Mouse (Mus musculus) kidney, adult 2 months (tissue): ENCODE measurements at regions not wholly inside any gene's neighbourhood (a gene's known extent, or its start where the extent isn't known, plus 50 kb on each side); places are given as distances from the start of the nearest gene placed in this dataset.

Experiments
- DNase-seq: peaks from one replicate; pipeline ENCODE4 v3.0.0; 2021
- H3K27ac ChIP-seq: fragments of 200-500 bp; 2 replicates; pipeline ENCODE4 v1.5.1; 2012; ENCODE audit warnings: low read depth, low read length, control low read depth, inconsistent platforms; ENCODE audit not compliant: insufficient read depth
- H3K27me3 ChIP-seq: fragments of 200-500 bp; replicated peaks from 2 replicates; pipeline ENCODE4 v1.6.1; 2012; ENCODE audit warnings: mild to moderate bottlenecking, moderate library complexity, low read length, inconsistent platforms; ENCODE audit not compliant: control insufficient read depth, insufficient read depth
- H3K36me3 ChIP-seq: fragments of 200-500 bp; 2 replicates; pipeline ENCODE4 v1.6.1; 2012; ENCODE audit warnings: mild to moderate bottlenecking, moderate library complexity, low read length, inconsistent platforms; ENCODE audit not compliant: control insufficient read depth, insufficient read depth
- H3K4me1 ChIP-seq: fragments of 200-500 bp; 2 replicates; pipeline ENCODE4 v1.6.1; 2011; ENCODE audit warnings: low read length; ENCODE audit not compliant: control insufficient read depth, insufficient read depth
- H3K4me3 ChIP-seq: fragments of 200-500 bp; 2 replicates; pipeline ENCODE4 v1.5.1; 2011; ENCODE audit warnings: mild to moderate bottlenecking, low read depth, low read length, control low read depth; ENCODE audit not compliant: insufficient read depth
- CTCF ChIP-seq: fragments of 200-500 bp; conservative IDR thresholded peaks from 2 replicates; pipeline ENCODE4 v1.5.1; 2011; ENCODE audit warnings: low read depth, mild to moderate bottlenecking, control low read depth, low read length, moderate library complexity, mixed read lengths; ENCODE audit not compliant: insufficient read depth, insufficient read length
- POLR2A ChIP-seq: fragments of 200-500 bp; IDR thresholded peaks from one replicate; pipeline ENCODE4 v1.6.1; 2011; ENCODE audit warnings: low read depth, low read length, control low read depth
- WGBS: fragments of 180-500 bp; shearing (Covaris S2); methylation state at CpG from one replicate; pipeline ENCODE4 v1.1.7; 2018; 5-methylcytosine and 5-hydroxymethylcytosine counted together

DNA sequence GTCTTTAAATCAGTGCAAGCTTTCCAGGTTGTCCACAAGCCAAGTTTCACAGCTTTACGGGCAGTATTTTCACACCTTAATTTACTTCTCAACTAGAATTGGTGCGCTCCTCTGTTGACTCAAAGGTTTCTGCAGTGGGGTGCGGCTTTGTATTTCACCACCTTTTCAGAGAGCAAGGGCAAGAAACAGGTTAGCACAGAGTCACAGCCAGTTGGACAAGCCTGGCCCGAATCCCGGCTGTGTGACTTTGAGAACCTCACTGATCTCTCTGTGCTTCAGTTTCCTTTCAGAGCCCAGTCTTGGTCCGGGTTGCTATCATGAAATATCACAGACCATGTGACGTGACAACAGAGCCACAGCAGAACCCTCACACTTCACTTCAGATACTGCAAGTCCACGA, 418.4 kb downstream of the Sox2 start:
- TF ChIP-seq CTCF (no peak), POLR2A (no peak)
- no peaks in the 10 kb centered on the region for H3K36me3 ChIP-seq
- no peak overlapping the region for H3K4me3 ChIP-seq
- no peaks in the 10 kb centered on the region for H3K27me3 ChIP-seq
- WGBS, result 85% methylated on average over 8 of the region's 8 CpGs
- H3K27ac ChIP-seq, result no peak overlapping the region
- no peak for DNase-seq
- H3K4me1 ChIP-seq, result no peaks in the 10 kb centered on the region

DNA sequence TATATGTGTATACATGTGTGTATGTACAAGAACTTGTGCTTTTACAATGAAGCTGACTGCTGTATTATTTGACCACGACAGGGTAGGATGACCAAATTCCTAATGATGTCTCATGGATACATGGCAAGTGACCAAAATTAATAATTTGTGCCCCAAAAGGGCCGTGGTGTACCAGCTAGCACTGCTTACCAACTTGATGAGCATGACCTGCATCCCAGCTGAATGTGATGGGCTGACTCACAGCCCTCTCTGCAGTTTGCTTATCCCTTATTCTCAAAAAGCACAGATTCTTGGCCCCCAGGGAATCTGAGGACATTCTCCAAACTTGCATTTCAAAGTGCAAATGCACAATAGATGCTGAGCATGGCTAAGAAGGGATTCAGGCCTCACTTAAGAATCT, 420.8 kb downstream of the Sox2 start:
- Histone ChIP-seq H3K4me1 (no peaks in the 10 kb centered on the region), H3K27me3 (no peaks in the 10 kb centered on the region), H3K27ac (no peak overlapping the region), H3K36me3 (no peaks in the 10 kb centered on the region), H3K4me3 (no peak overlapping the region)
- TF ChIP-seq POLR2A, result no peak
- no peak for DNase-seq
- 69% methylated on average over 2 of the region's 2 CpGs for WGBS

DNA sequence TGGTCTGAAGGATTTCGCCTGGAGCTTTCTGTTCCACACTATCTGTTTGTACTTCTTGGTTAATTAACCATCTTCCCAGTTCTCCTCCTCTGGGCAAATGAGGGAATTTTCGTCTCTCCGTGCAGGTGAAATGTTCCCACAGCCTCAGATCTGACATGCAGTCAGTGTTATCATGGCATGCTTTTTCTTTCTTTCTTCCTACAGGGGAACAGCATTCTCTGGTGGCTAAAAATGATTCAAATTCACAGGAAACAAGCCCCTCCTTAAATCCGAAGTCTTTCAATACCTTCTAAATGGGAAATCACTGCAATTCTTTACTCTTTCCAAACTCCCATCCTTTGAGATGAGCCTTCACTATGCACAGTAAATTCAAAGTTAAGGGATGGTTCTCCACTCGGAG, 429.7 kb downstream of the Sox2 start:
- no peak overlapping the region for H3K27ac ChIP-seq
- H3K4me3 ChIP-seq, result no peak overlapping the region
- 41% methylated on average over 5 of the region's 5 CpGs for WGBS
- no peak for TF ChIP-seq CTCF
- no peak for TF ChIP-seq POLR2A
- no peaks in the 10 kb centered on the region for H3K4me1 ChIP-seq
- DNase-seq, result no peak
- no peaks in the 10 kb centered on the region for H3K27me3 ChIP-seq
- H3K36me3 ChIP-seq, result no peaks in the 10 kb centered on the region

DNA sequence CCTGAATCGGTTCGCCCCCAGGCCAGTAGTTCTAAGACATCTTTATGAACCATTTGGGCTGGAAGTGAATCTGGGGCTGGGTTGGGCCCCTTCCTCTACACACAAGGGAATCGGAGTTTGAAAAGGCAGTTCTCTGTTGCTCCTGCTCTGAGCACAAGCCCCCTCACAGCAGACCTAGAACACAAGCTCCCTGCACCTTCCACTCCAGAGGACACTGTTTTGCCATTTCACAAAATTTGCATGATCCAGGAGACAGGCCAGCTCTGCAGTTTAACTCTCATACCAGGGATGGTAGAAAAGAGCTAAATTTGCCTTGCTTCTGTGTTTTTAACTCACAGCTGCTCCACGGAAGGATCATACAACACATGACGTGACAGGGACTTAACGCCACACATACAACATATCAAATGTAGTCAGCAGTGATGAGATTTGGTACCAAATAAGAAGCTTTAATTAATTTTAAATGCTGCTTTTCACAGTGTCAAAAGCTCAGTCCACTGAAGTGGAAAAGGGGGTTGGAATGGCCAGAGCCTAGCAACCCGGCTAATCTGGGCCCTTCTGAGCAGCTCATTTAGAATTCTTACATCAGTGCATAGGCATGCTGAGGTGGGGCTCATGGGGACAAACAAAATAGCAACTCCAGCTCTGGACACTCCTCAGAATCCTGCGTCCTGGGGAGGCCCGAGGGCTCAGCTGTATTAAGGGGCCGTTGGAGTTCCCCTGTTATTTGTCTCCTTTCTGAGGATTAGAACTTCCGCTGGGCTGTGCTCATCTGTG, 434.1 kb downstream of the Sox2 start:
- no peak overlapping the region for H3K4me3 ChIP-seq
- H3K27ac ChIP-seq, result no peak overlapping the region
- DNase-seq, result peak; percentile 10
- no peaks in the 10 kb centered on the region for H3K36me3 ChIP-seq
- H3K27me3 ChIP-seq, result no peaks in the 10 kb centered on the region
- TF ChIP-seq POLR2A (no peak), CTCF (no peak)
- no peaks in the 10 kb centered on the region for H3K4me1 ChIP-seq
- WGBS, result 55% methylated on average over 11 of the region's 11 CpGs

DNA sequence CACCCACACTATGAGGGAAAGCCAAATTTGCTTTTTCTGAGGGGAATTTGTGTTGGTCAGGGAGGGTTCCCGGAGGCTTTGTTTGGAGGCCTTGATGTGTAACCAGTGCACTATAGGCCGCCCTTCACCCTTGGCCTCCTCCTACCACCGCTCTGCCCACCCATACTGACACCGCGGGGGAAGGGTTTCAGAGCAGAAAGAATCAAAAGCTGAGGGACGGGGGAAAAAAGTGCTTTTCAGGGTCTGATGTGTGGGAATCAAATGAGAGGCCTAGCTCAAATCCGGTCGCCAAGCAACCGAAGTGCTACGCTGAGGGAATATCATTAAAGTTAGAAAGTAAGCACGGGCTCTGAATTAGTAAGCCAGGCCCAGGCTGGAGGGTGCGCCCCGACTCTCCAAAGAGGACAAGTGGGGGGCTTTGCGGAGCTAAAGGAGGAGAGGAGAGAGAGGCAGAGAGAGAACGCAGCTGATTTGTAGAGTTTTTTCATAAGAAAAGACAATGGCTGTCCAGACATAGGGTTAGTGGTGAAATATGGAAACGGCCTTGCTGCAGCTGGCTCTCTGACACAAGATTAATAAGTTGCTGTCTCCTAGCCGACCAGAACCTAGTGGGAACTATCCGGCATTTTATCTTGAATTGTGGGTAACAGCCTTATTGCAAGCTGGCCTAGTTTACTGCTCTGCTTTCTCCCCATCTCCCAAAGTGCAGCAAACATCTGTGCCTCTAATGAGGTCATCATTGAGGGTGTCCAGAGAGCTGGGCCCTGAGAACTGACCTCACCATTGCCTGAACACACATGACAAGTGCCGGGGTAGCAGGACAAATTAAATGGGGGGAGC, 438.3 kb downstream of the Sox2 start:
- no peak overlapping the region for H3K27ac ChIP-seq
- no peaks in the 10 kb centered on the region for H3K27me3 ChIP-seq
- H3K4me1 ChIP-seq, result no peaks in the 10 kb centered on the region
- no peaks in the 10 kb centered on the region for H3K36me3 ChIP-seq
- H3K4me3 ChIP-seq, result no peak overlapping the region
- no peak for TF ChIP-seq CTCF
- no peak for TF ChIP-seq POLR2A
- 62% methylated on average over 19 of the region's 19 CpGs for WGBS
- DNase-seq, result no peak

- 54% methylated on average over 5 of the region's 5 CpGs for WGBS
Observed at GRCm38 (mm10) chr3:35090496-35091133, 440.4 kb downstream of the Sox2 start.

DNA sequence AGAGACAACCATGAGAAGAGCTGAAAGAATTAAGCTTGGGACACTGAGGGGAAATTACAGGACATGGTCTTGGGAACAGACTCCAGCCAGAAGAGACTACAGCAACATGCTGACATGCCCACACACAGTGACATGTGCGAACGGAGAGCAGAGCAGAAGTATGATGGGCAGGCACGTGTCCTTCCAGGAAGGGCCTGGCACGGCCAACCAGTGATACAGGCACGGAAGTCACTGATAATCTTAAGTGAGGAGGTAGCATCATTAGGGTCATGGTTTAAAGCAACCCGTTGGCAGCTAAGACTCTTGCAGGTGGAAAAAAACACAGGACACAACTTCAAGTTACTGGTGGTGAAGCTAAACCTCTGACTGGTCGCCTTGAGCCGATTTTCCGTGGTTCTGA, 442.8 kb downstream of the Sox2 start:
- WGBS, result 80% methylated on average over 9 of the region's 9 CpGs
- Histone ChIP-seq H3K27ac (no peak overlapping the region), H3K4me1 (no peaks in the 10 kb centered on the region), H3K27me3 (no peaks in the 10 kb centered on the region), H3K4me3 (no peak overlapping the region), H3K36me3 (no peaks in the 10 kb centered on the region)
- DNase-seq, result no peak
- TF ChIP-seq CTCF (no peak), POLR2A (no peak)

More at GRCm38 (mm10) chr3:35090496-35091133, 440.4 kb downstream of the Sox2 start:
- Histone ChIP-seq H3K4me1 (no peaks in the 10 kb centered on the region), H3K27me3 (no peaks in the 10 kb centered on the region), H3K4me3 (no peak overlapping the region), H3K36me3 (no peaks in the 10 kb centered on the region), H3K27ac (no peak overlapping the region)
- no peak for DNase-seq
- TF ChIP-seq POLR2A (no peak), CTCF (no peak)
